Mouse (Mus musculus) kidney, embryonic 16.5 days (tissue): ENCODE measurements around the gene Pick1. TPM values are rescaled to one million over a fixed set of nuclear protein-coding genes. Genes with fewer than 3 reads are reported as not detected.

Experiments used
- ATAC-seq: fragments of 200-750 bp; cut with Nextera tagmentation; 2 replicates; pipeline ENCODE4 v1.8.0; 2017; ENCODE audit warnings: moderate TSS enrichment; ENCODE audit not compliant: low FRiP score, low TSS enrichment
- H3K27ac ChIP-seq: fragments of 300-500 bp; sonication (generic); 2 replicates; pipeline ENCODE4 v1.5.1; 2014; ENCODE audit warnings: low read length
- H3K27me3 ChIP-seq: fragments of 300-500 bp; sonication (generic); 2 replicates; pipeline ENCODE4 v1.6.1; 2014; ENCODE audit warnings: low read length, control low read depth, mixed read lengths; ENCODE audit not compliant: insufficient read depth
- H3K36me3 ChIP-seq: fragments of 300-500 bp; sonication (generic); 2 replicates; pipeline ENCODE4 v1.6.1; 2014; ENCODE audit warnings: low read length, control low read depth, mixed read lengths; ENCODE audit not compliant: insufficient read depth
- H3K4me1 ChIP-seq: fragments of 300-500 bp; sonication (generic); 2 replicates; pipeline ENCODE4 v1.6.1; 2014; ENCODE audit warnings: low read length, control low read depth, mixed read lengths; ENCODE audit not compliant: insufficient read depth
- H3K4me2 ChIP-seq: fragments of 300-500 bp; sonication (generic); replicated peaks from 2 replicates; pipeline ENCODE4 v1.6.1; 2014; ENCODE audit warnings: low read depth, low read length
- H3K4me3 ChIP-seq: fragments of 300-500 bp; sonication (generic); 2 replicates; pipeline ENCODE4 v1.5.1; 2014; ENCODE audit warnings: mild to moderate bottlenecking, low read length
- H3K9ac ChIP-seq: fragments of 300-500 bp; sonication (generic); replicated peaks from 2 replicates; pipeline ENCODE4 v1.6.1; 2014; ENCODE audit warnings: low read length
- H3K9me3 ChIP-seq: fragments of 300-500 bp; sonication (generic); 2 replicates; pipeline ENCODE4 v1.6.1; 2016; ENCODE audit warnings: low read length, control low read depth
- WGBS: fragments of 180-500 bp; shearing (Covaris S2); extraction: QIAGEN DNeasy Blood & Tissue Kit; methylation state at CpG from one replicate; pipeline ENCODE4 v1.1.7; 2014; 5-methylcytosine and 5-hydroxymethylcytosine counted together
- polyA plus RNA-seq: library from polyadenylated mRNA; unstranded; fragments of >200 nt; fragmentation: Nextera tagmentation; extraction: Ambion mirVana; gene quantifications from 2 replicates; pipeline ENCODE4 v1.2.1, GENCODE M21; 2015

The Pick1 gene
- polyA plus RNA-seq, 1 experiment from 2014 or later = 57.8 TPM

DNA sequence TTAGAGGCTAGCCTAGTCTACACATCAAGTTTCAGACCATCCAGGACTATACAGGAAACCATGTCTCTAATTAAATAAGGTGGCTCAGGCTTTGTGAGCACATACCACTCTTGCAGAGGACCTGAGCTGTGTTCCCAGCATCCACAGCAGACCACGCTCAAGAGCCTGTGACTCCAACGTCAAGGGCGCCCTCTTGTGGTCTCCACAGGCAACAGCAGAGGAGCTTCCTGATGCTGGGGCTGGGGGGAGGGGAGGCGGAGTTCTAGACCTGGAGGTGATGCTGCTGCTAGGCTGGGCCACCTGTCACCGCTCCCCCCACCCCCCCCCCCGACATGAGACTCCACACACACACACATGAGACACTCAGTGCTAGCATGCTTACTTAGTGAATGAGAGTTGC is 51.2 kb downstream of the Pick1 start:
- H3K27me3 ChIP-seq = no peaks in the 10 kb centered on the region
- 19% methylated on average over 6 of the region's 6 CpGs for WGBS
- no peak overlapping the region for H3K27ac ChIP-seq
- ATAC-seq = no peak
- H3K4me3 ChIP-seq = no peak overlapping the region
- H3K36me3 ChIP-seq = no peaks in the 10 kb centered on the region
- H3K9ac ChIP-seq = no peak overlapping the region
- no peaks in the 10 kb centered on the region; the same call in 1 of the 2 replicates for H3K4me1 ChIP-seq
- no peak overlapping the region for H3K4me2 ChIP-seq
- peaks cover 4% of the 10 kb centered on the region; the same call in 1 of the 2 replicates for H3K9me3 ChIP-seq

DNA sequence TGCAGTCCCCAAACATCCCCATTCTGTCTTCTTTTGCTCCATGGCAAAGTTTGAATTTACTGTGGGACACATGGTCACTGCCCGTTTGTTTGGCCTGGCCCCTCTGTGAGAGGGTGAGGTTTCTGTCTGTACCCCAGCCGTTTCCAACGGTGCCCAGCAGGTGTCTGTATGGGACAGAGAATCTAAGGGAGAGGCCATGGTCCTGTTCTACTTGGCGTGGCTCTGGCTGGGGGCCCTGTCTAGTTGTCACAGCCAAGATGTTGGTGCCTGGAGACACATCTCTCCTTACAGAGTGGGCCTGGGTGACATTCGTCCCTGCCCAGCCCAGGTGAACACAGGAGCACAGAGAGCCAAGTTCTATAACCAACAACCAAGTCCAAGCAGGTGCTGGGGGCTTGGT is 51.9 kb downstream of the Pick1 start:
- Histone ChIP-seq H3K4me3 (no peak overlapping the region), H3K9me3 (peaks cover 4% of the 10 kb centered on the region; the same call in 1 of the 2 replicates), H3K27me3 (no peaks in the 10 kb centered on the region), H3K36me3 (no peaks in the 10 kb centered on the region), H3K27ac (no peak overlapping the region), H3K9ac (no peak overlapping the region), H3K4me2 (no peak overlapping the region), H3K4me1 (peaks cover 4% of the 10 kb centered on the region; the same call in 1 of the 2 replicates)
- no peak for ATAC-seq
- 63% methylated on average over 5 of the region's 5 CpGs for WGBS

DNA sequence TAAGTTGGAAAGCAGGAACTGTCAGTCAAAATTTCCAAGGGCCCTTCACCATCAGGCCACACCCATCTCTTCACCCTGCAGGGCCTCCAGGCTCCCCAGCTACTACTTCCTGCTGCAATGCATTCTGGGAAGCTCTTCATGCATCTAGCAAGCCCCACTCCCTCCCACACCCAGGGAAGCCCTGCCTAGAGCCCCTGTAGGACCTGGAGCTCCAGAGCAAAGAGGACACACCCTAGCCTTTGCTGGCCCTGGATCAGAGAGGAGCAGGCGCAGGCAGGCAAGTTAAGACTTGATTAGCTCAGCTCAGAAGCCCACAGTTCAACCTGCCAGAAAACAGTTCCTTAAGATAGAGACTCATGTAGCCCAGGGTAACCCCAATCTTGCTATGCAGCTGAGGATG is 52.4 kb downstream of the Pick1 start:
- H3K27ac ChIP-seq = no peak overlapping the region
- WGBS = 75% methylated on average over 1 of the region's 1 CpGs
- no peak for ATAC-seq

GRCm38 (mm10) chr15:79282434-79282833 is 53.5 kb downstream of the Pick1 start:
- 74% methylated on average over 5 of the region's 5 CpGs for WGBS
- H3K4me2 ChIP-seq = no peak overlapping the region
- H3K27ac ChIP-seq = no peak overlapping the region
- H3K4me3 ChIP-seq = no peak overlapping the region
- ATAC-seq = no peak
- H3K36me3 ChIP-seq = no peaks in the 10 kb centered on the region; the same call in none of the 2 replicates
- no peak overlapping the region for H3K9ac ChIP-seq
- no peaks in the 10 kb centered on the region for H3K27me3 ChIP-seq
- H3K9me3 ChIP-seq = no peaks in the 10 kb centered on the region
- peaks cover 5% of the 10 kb centered on the region; the same call in 1 of the 2 replicates for H3K4me1 ChIP-seq

More for the DNA sequence above, 52.4 kb downstream of the Pick1 start:
- no peak overlapping the region for H3K9ac ChIP-seq
- peaks cover 5% of the 10 kb centered on the region; the same call in 1 of the 2 replicates for H3K4me1 ChIP-seq
- H3K9me3 ChIP-seq = peaks cover 4% of the 10 kb centered on the region; the same call in 1 of the 2 replicates
- no peak overlapping the region for H3K4me2 ChIP-seq
- H3K36me3 ChIP-seq = no peaks in the 10 kb centered on the region; the same call in 1 of the 2 replicates
- no peak overlapping the region for H3K4me3 ChIP-seq
- H3K27me3 ChIP-seq = no peaks in the 10 kb centered on the region

- WGBS = 80% methylated on average over 4 of the region's 4 CpGs
- ATAC-seq = no peak
- H3K27me3 ChIP-seq = no peaks in the 10 kb centered on the region
- H3K27ac ChIP-seq = no peak overlapping the region
- H3K9me3 ChIP-seq = no peaks in the 10 kb centered on the region
- no peak overlapping the region for H3K4me3 ChIP-seq
- H3K36me3 ChIP-seq = no peaks in the 10 kb centered on the region; the same call in none of the 2 replicates
- peaks cover 5% of the 10 kb centered on the region; the same call in 1 of the 2 replicates for H3K4me1 ChIP-seq
- H3K9ac ChIP-seq = no peak overlapping the region
- no peak overlapping the region for H3K4me2 ChIP-seq
These were observed 54.4 kb downstream of the Pick1 start for GRCm38 (mm10) chr15:79283371-79283770.

DNA sequence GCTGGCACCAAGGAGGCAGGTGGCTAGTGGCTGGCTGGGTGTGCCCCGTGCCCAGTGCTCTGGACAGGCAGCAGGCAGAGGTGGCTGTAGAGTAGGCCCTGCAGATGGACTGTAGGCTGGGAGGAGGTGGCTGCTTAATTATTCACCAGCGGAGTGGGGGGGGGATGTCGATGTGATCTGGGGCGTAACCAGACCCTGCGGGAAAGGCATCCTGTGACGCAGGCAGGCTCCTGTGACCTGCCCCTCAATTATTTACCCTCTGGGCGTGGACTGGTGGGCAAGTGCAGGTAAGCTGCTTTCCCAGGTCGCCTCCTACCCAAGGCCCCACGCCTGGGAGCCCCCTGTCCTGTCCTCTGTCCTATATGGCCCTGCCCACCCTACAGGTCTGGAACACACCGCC is 56.4 kb downstream of the Pick1 start, which contains the start of gene Baiap2l2:
Baiap2l2 (minus strand) TSS at position 139 of the 400 bp plus-strand sequence.
- H3K36me3 ChIP-seq = no peaks in the 10 kb centered on the region; the same call in none of the 2 replicates
- peak within 1 kb of the TSS; percentile 51 for H3K9ac ChIP-seq
- 39% methylated on average over 10 of the region's 10 CpGs for WGBS
- H3K27ac ChIP-seq = peak within 1 kb of the TSS; percentile 87
- H3K4me3 ChIP-seq = peak within 1 kb of the TSS; percentile 22
- ATAC-seq = peak; percentile 82
- peaks cover 5% of the 10 kb centered on the region; the same call in 1 of the 2 replicates for H3K4me1 ChIP-seq
- H3K9me3 ChIP-seq = no peaks in the 10 kb centered on the region
- no peaks in the 10 kb centered on the region for H3K27me3 ChIP-seq
- H3K4me2 ChIP-seq = peak within 1 kb of the TSS; percentile 39

GRCm38 (mm10) chr15:79286141-79286540 is 57.2 kb downstream of the Pick1 start:
- Histone ChIP-seq H3K4me3 (no peak overlapping the region), H3K27ac (peak overlapping the region; percentile 77), H3K9ac (no peak overlapping the region; the same call in 1 of the 2 replicates), H3K4me2 (no peak overlapping the region), H3K9me3 (no peaks in the 10 kb centered on the region), H3K27me3 (no peaks in the 10 kb centered on the region), H3K4me1 (peaks cover 5% of the 10 kb centered on the region; the same call in 1 of the 2 replicates), H3K36me3 (no peaks in the 10 kb centered on the region; the same call in none of the 2 replicates)
- 77% methylated on average over 7 of the region's 7 CpGs for WGBS
- ATAC-seq = peak; percentile 21; the same call in 1 of the 2 replicates

DNA sequence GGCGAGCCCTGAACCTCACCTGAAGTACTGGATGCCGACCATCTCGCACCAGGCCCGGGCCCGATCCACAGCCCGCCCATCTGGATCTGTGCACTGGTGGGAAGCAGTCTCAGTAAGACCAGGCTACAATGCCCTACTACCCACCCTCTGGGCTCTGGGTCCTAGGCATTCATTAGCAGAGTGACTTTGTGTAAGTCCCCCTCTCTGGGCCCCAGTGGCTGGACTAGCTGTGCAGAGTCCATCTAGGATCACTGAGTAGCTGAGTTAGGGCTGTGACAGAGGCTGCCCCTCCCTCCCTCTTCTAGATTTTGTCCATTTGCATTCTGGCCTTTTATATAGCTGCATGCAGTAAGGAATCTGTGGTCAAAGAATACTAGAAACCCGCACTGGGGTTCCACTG is 58.1 kb downstream of the Pick1 start:
- Histone ChIP-seq H3K9ac (no peak overlapping the region), H3K4me3 (no peak overlapping the region), H3K27ac (peak overlapping the region; percentile 77), H3K27me3 (no peaks in the 10 kb centered on the region), H3K4me2 (no peak overlapping the region), H3K4me1 (peaks cover 5% of the 10 kb centered on the region; the same call in 1 of the 2 replicates), H3K36me3 (no peaks in the 10 kb centered on the region; the same call in none of the 2 replicates), H3K9me3 (no peaks in the 10 kb centered on the region)
- ATAC-seq = peak; percentile 62; the same call in 1 of the 2 replicates
- WGBS = 93% methylated on average over 7 of the region's 7 CpGs

- WGBS = 90% methylated on average over 3 of the region's 3 CpGs
- Histone ChIP-seq H3K4me1 (peaks cover 5% of the 10 kb centered on the region; the same call in 1 of the 2 replicates), H3K36me3 (no peaks in the 10 kb centered on the region; the same call in none of the 2 replicates), H3K27me3 (no peaks in the 10 kb centered on the region), H3K4me2 (no peak overlapping the region), H3K9ac (no peak overlapping the region), H3K27ac (no peak overlapping the region), H3K9me3 (no peaks in the 10 kb centered on the region), H3K4me3 (no peak overlapping the region)
- no peak for ATAC-seq
These were observed 59.4 kb downstream of the Pick1 start for GRCm38 (mm10) chr15:79288387-79288786.

DNA sequence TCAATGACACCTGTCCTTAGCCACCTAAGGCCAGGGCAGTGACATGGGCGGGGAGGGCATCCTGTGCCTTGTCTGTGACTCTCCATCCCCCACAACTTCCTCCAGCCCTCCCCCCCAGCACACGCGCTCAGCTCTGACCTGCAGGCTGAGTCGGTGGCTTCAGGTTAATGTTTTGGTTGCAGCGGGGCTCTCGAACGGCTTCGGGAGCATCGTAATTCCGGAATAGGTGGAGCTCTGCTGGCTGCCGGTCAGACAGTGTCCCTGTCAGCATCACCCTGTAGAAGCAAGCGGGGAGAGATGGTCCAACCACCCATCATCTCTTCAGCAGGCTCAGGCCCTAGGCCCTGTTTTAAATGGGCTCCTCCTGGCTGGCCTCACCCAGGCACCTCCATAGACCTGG is 60.5 kb downstream of the Pick1 start:
- no peaks in the 10 kb centered on the region for H3K9me3 ChIP-seq
- H3K4me3 ChIP-seq = no peak overlapping the region
- WGBS = 52% methylated on average over 12 of the region's 12 CpGs
- no peak for ATAC-seq
- no peaks in the 10 kb centered on the region; the same call in none of the 2 replicates for H3K36me3 ChIP-seq
- H3K27ac ChIP-seq = no peak overlapping the region
- no peak overlapping the region for H3K4me2 ChIP-seq
- peaks cover 5% of the 10 kb centered on the region; the same call in 1 of the 2 replicates for H3K4me1 ChIP-seq
- no peak overlapping the region for H3K9ac ChIP-seq
- H3K27me3 ChIP-seq = no peaks in the 10 kb centered on the region
